ENCODE assay signal across 11 mouse cellular contexts in the genomic region with DNA sequence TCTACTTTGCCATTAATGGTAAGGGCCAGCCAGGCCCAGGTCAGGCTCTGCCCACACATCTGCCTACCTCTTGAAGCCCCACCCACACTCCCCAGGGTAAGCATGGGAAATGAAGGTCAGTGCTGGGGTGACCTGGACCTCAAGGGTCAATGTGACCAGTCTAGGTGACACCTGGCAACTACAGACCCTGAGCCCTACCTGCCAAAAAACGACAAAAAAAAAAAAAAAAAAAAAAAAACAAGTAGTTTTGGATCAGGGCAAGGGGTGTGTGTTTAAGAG. TPM values are rescaled to one million over a fixed set of nuclear protein-coding genes. Genes with fewer than 3 reads are reported as not detected.
DNase-seq lines count a peak whose midpoint lies in the region; ATAC-seq and TF ChIP-seq lines count a peak whose summit lies in the region.
"Had no signal": no experiment of that assay in that cellular context is flagged by ENCODE, and none has a peak within 500 bp of the region (broad histone marks: within the 10 kb centered on the region; RNA-seq: fewer than 3 reads in every experiment).

No protein-coding gene starts in this region.

- 25% methylated on average over 1 of the region's 1 CpGs for WGBS in heart, embryonic 13.5 days
- WGBS in midbrain, embryonic 13.5 days, result 22% methylated on average over 1 of the region's 1 CpGs
- WGBS in midbrain, embryonic 14.5 days, result 42% methylated on average over 1 of the region's 1 CpGs
- WGBS in limb, embryonic 12.5 days, result 37% methylated on average over 1 of the region's 1 CpGs

- peaks cover 36% of the 10 kb centered on the region for H3K36me3 ChIP-seq in heart, embryonic 13.5 days
- H3K36me3 ChIP-seq in midbrain, embryonic 13.5 days, result peaks cover 34% of the 10 kb centered on the region
- H3K36me3 ChIP-seq in midbrain, embryonic 14.5 days (ENCODE audit: control insufficient read depth, insufficient read depth, low read length), result peaks cover 24% of the 10 kb centered on the region
- peaks cover 47% of the 10 kb centered on the region for H3K36me3 ChIP-seq in limb, embryonic 12.5 days

- H3K4me3 ChIP-seq in heart, embryonic 13.5 days, result no peak overlapping the region
- H3K4me3 ChIP-seq in midbrain, embryonic 13.5 days (replicated peaks), result no peak overlapping the region
- no peak overlapping the region for H3K4me3 ChIP-seq in midbrain, embryonic 14.5 days (replicated peaks; ENCODE audit: low read depth, low read length)
- H3K4me3 ChIP-seq in limb, embryonic 12.5 days (replicated peaks), result no peak overlapping the region
- H3K4me3 ChIP-seq in left cerebral cortex, adult 2 months, result no peak overlapping the region

- DNase-seq in heart, postnatal 10 days, result no peak
- DNase-seq in midbrain, embryonic 14.5 days, result no peak
- no peak for DNase-seq in ovary, postnatal 10 days (ENCODE audit: low spot score)
- DNase-seq in left cerebral cortex, adult 2 months (ENCODE audit: extremely low spot score in 1 of 2, low spot score in 2 of 2), result no peak
- DNase-seq: cerebellum, adult 9-10 months; gastrocnemius, postnatal 36 days had no signal

- no peaks in the 10 kb centered on the region for H3K9me3 ChIP-seq in heart, embryonic 13.5 days
- H3K9me3 ChIP-seq in midbrain, embryonic 13.5 days, result no peaks in the 10 kb centered on the region
- H3K9me3 ChIP-seq in midbrain, embryonic 14.5 days (ENCODE audit: control insufficient read depth, low read length), result no peaks in the 10 kb centered on the region
- no peaks in the 10 kb centered on the region for H3K9me3 ChIP-seq in limb, embryonic 12.5 days

- ATAC-seq in heart, embryonic 13.5 days (ENCODE audit: extremely low read depth, insufficient number of reproducible peaks, low FRiP score, low TSS enrichment), result no peak
- ATAC-seq in midbrain, embryonic 13.5 days, result no peak
- no peak for ATAC-seq in midbrain, embryonic 14.5 days (ENCODE audit: low FRiP score, low TSS enrichment)
- ATAC-seq in limb, embryonic 12.5 days (ENCODE audit: insufficient number of reproducible peaks, insufficient read depth, low FRiP score, low TSS enrichment, low read depth), result no peak
- ATAC-seq in monocyte, adult 5-6 weeks (replicated peaks; ENCODE audit: insufficient number of reproducible peaks, low FRiP score, low TSS enrichment, poor library complexity, severe bottlenecking), result no peak
- ATAC-seq: activated CD4-positive, CD25-positive, alpha-beta regulatory T cell, adult 4 months had no signal

- H3K4me1 ChIP-seq in heart, embryonic 13.5 days, result peaks cover 52% of the 10 kb centered on the region
- H3K4me1 ChIP-seq in midbrain, embryonic 13.5 days (replicated peaks), result peaks cover 37% of the 10 kb centered on the region
- 0 out of 2 replicates have a peak, but pooled peaks cover 14% of the 10 kb centered on the region for H3K4me1 ChIP-seq in midbrain, embryonic 14.5 days (ENCODE audit: control insufficient read depth, insufficient read depth, low read length)
- H3K4me1 ChIP-seq in limb, embryonic 12.5 days (replicated peaks), result peaks cover 47% of the 10 kb centered on the region

- intact Hi-C loops in heart, postnatal 10 days (cut with DNase I), result no loop called here
- intact Hi-C loops in left cerebral cortex, adult 2 months (cut with DNase I), result no loop called here

- no peak overlapping the region for H3K4me2 ChIP-seq in heart, embryonic 13.5 days
- no peak overlapping the region for H3K4me2 ChIP-seq in midbrain, embryonic 13.5 days (replicated peaks)
- H3K4me2 ChIP-seq in midbrain, embryonic 14.5 days (ENCODE audit: low read length), result no peak overlapping the region
- no peak overlapping the region for H3K4me2 ChIP-seq in limb, embryonic 12.5 days

- H3K27me3 ChIP-seq in heart, embryonic 13.5 days (replicated peaks), result no peaks in the 10 kb centered on the region
- H3K27me3 ChIP-seq in midbrain, embryonic 13.5 days, result no peaks in the 10 kb centered on the region
- no peaks in the 10 kb centered on the region for H3K27me3 ChIP-seq in midbrain, embryonic 14.5 days (ENCODE audit: control insufficient read depth, insufficient read depth, low read length)
- no peaks in the 10 kb centered on the region for H3K27me3 ChIP-seq in limb, embryonic 12.5 days

- H3K27ac ChIP-seq in heart, embryonic 13.5 days (replicated peaks), result peak overlapping the region; percentile 89
- H3K27ac ChIP-seq in midbrain, embryonic 13.5 days, result peak overlapping the region; percentile 30; the same call in 1 of the 2 replicates
- no peak overlapping the region for H3K27ac ChIP-seq in midbrain, embryonic 14.5 days (replicated peaks; ENCODE audit: low read depth, low read length)
- peak overlapping the region; percentile 80; the same call in 1 of the 2 replicates for H3K27ac ChIP-seq in limb, embryonic 12.5 days
- H3K27ac ChIP-seq in left cerebral cortex, adult 2 months, result no peak overlapping the region

- TF ChIP-seq CTCF in left cerebral cortex, adult 2 months (IDR thresholded peaks at IDR 0.05), result no peak

- H3K9ac ChIP-seq in heart, embryonic 13.5 days, result no peak overlapping the region
- no peak overlapping the region for H3K9ac ChIP-seq in midbrain, embryonic 13.5 days (replicated peaks)
- H3K9ac ChIP-seq in midbrain, embryonic 14.5 days (replicated peaks; ENCODE audit: low read length), result no peak overlapping the region
- no peak overlapping the region for H3K9ac ChIP-seq in limb, embryonic 12.5 days (replicated peaks)

RNA-seq across cellular contexts. Expression of gene Pgpep1, which starts 12.1 kb away (rescaled TPM):
- 33.7 and 37.3 TPM in 2 replicates for polyA plus RNA-seq in heart, embryonic 13.5 days (2015; fragmentation: Nextera tagmentation; extraction: Ambion mirVana)
- total RNA-seq in heart, postnatal 10 days (2021), result 10 to 100 TPM; 39.6 to 42.9 TPM
- polyA plus RNA-seq in midbrain, embryonic 13.5 days (2015; fragmentation: Nextera tagmentation; extraction: Ambion mirVana), result 87.5 and 99.4 TPM in 2 replicates
- 86.9 and 95.8 TPM in 2 replicates for polyA plus RNA-seq in midbrain, embryonic 14.5 days (2014; fragmentation: Nextera tagmentation; extraction: Ambion mirVana)
- 45.7 and 53.9 TPM in 2 replicates for polyA plus RNA-seq in limb, embryonic 12.5 days (2016; fragmentation: Nextera tagmentation; extraction: Ambion mirVana)
- total RNA-seq in left cerebral cortex, adult 2 months (2021), result 10 to 100 TPM; 15.5 to 17.5 TPM
- 2.3 to 4.9 TPM (median 3.3 TPM) in 3 replicates for total RNA-seq in monocyte, adult 5-6 weeks (2017)

RNA-seq across cellular contexts. Expression of gene Gdf15, which starts 15.8 kb away (rescaled TPM):
- polyA plus RNA-seq in heart, embryonic 13.5 days (2015; fragmentation: Nextera tagmentation; extraction: Ambion mirVana), result 0.86 and 1.2 TPM in 2 replicates
- 1 to 10 TPM in 1 of 2 experiments, under 1 TPM in 1; 0.86 to 1.1 TPM for total RNA-seq in heart, postnatal 10 days (2021)
- polyA plus RNA-seq in midbrain, embryonic 13.5 days (2015; fragmentation: Nextera tagmentation; extraction: Ambion mirVana), result 0.30 TPM in 1 of 2 replicates, not detected in the other
- polyA plus RNA-seq in midbrain, embryonic 14.5 days (2014; fragmentation: Nextera tagmentation; extraction: Ambion mirVana), result 0.16 and 0.20 TPM in 2 replicates
- 0.15 TPM in 1 of 2 replicates, not detected in the other for polyA plus RNA-seq in limb, embryonic 12.5 days (2016; fragmentation: Nextera tagmentation; extraction: Ambion mirVana)
- not detected for total RNA-seq in left cerebral cortex, adult 2 months (2021)
- total RNA-seq in monocyte, adult 5-6 weeks (2017), result 0.19 to 3.8 TPM in 2 of 3 replicates, not detected in the other
- polyA plus RNA-seq: activated CD4-positive, CD25-positive, alpha-beta regulatory T cell, adult 4 months had no signal

RNA-seq across cellular contexts. Expression of gene Lsm4, which starts 24.9 kb away (rescaled TPM):
- 269 and 297 TPM in 2 replicates for polyA plus RNA-seq in heart, embryonic 13.5 days (2015; fragmentation: Nextera tagmentation; extraction: Ambion mirVana)
- 10 to 100 TPM; 82.8 to 94.1 TPM for total RNA-seq in heart, postnatal 10 days (2021)
- polyA plus RNA-seq in midbrain, embryonic 13.5 days (2015; fragmentation: Nextera tagmentation; extraction: Ambion mirVana), result 176 and 201 TPM in 2 replicates
- 175 and 201 TPM in 2 replicates for polyA plus RNA-seq in midbrain, embryonic 14.5 days (2014; fragmentation: Nextera tagmentation; extraction: Ambion mirVana)
- 335 and 339 TPM in 2 replicates for polyA plus RNA-seq in limb, embryonic 12.5 days (2016; fragmentation: Nextera tagmentation; extraction: Ambion mirVana)
- 10 to 100 TPM; 62.1 to 62.9 TPM for total RNA-seq in left cerebral cortex, adult 2 months (2021)
- 69.1 to 93.3 TPM (median 80.9 TPM) in 3 replicates for total RNA-seq in monocyte, adult 5-6 weeks (2017)

RNA-seq across cellular contexts. Expression of gene Lrrc25, which starts 32.1 kb away (rescaled TPM):
- 1.5 and 2.7 TPM in 2 replicates for polyA plus RNA-seq in heart, embryonic 13.5 days (2015; fragmentation: Nextera tagmentation; extraction: Ambion mirVana)
- total RNA-seq in heart, postnatal 10 days (2021), result 1 to 10 TPM; 1.1 to 1.6 TPM
- polyA plus RNA-seq in midbrain, embryonic 13.5 days (2015; fragmentation: Nextera tagmentation; extraction: Ambion mirVana), result 1.1 and 1.2 TPM in 2 replicates
- polyA plus RNA-seq in midbrain, embryonic 14.5 days (2014; fragmentation: Nextera tagmentation; extraction: Ambion mirVana), result 0.34 and 1.1 TPM in 2 replicates
- 0.76 and 1.2 TPM in 2 replicates for polyA plus RNA-seq in limb, embryonic 12.5 days (2016; fragmentation: Nextera tagmentation; extraction: Ambion mirVana)
- under 1 TPM; 0.70 to 0.96 TPM for total RNA-seq in left cerebral cortex, adult 2 months (2021)
- total RNA-seq in monocyte, adult 5-6 weeks (2017), result 28.5 to 42.6 TPM (median 42.2 TPM) in 3 replicates

RNA-seq across cellular contexts. Expression of gene Ssbp4, which starts 39.4 kb away (rescaled TPM):
- 63.3 and 70.9 TPM in 2 replicates for polyA plus RNA-seq in heart, embryonic 13.5 days (2015; fragmentation: Nextera tagmentation; extraction: Ambion mirVana)
- 10 to 100 TPM; 54.7 to 55.6 TPM for total RNA-seq in heart, postnatal 10 days (2021)
- polyA plus RNA-seq in midbrain, embryonic 13.5 days (2015; fragmentation: Nextera tagmentation; extraction: Ambion mirVana), result 123 and 129 TPM in 2 replicates
- polyA plus RNA-seq in midbrain, embryonic 14.5 days (2014; fragmentation: Nextera tagmentation; extraction: Ambion mirVana), result 172 and 213 TPM in 2 replicates
- polyA plus RNA-seq in limb, embryonic 12.5 days (2016; fragmentation: Nextera tagmentation; extraction: Ambion mirVana), result 137 and 151 TPM in 2 replicates
- total RNA-seq in left cerebral cortex, adult 2 months (2021), result 100 to 1,000 TPM; 221 to 261 TPM
- total RNA-seq in monocyte, adult 5-6 weeks (2017), result 83.1 to 151 TPM (median 94.1 TPM) in 3 replicates

Comparison
In these comparisons a context has a peak if more than half of its experiments do, and no peak if none do; other contexts are left out.
1. H3K27ac ChIP-seq: peak in heart, embryonic 13.5 days (single experiment), midbrain, embryonic 13.5 days (single experiment) and limb, embryonic 12.5 days (single experiment); none in midbrain, embryonic 14.5 days (single experiment) and left cerebral cortex, adult 2 months (single experiment).